Mouse (Mus musculus): ENCODE results near the gene Ccdc103. TPM values are rescaled to one million over a fixed set of nuclear protein-coding genes. Genes with fewer than 3 reads are reported as not detected.

The Ccdc103 gene
- not detected for polyA plus RNA-seq (2017; shearing (Covaris generic))

DNA sequence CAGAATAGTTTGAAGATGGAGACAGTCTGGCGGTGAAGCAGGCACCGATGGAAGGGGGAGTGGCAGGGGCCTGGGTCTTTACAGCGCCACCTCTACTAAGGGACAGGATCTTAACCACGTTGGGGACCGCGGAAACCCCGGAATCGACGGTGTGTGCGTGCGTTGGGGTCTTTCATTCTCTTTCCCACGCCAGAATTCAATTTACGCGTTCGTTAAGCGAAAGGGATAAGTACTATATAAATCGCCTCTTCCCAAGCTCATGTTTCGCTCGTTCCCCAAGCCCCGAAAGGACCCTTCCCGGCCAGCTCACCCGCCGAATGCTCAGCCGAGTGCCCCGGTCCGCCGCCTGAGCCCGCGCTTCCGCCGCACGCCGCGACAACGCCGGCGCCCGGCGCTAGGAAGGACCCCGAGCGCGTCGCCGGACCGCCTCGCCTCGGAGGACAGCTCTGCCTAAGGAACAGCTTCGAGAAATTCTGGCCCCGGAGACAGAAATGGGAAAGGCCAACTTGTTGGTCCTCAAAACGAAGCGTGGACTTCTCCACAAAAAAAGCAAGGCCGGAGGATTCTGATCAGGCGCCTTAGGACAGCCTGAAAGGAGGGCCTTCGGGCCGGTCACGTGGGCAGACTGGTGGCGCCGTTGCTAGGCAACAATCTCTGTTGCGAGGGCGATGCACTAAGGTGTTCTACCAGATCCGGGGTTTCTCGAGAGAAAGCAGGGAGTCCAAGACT is at the start of gene Ccdc103, which contains the start of gene Eftud2:
Gene Ccdc103, plus strand, starts transcription at position 620 of the 729 bp plus-strand sequence.
Gene Eftud2, minus strand, starts transcription at position 401 of the 729 bp plus-strand sequence.

DNA sequence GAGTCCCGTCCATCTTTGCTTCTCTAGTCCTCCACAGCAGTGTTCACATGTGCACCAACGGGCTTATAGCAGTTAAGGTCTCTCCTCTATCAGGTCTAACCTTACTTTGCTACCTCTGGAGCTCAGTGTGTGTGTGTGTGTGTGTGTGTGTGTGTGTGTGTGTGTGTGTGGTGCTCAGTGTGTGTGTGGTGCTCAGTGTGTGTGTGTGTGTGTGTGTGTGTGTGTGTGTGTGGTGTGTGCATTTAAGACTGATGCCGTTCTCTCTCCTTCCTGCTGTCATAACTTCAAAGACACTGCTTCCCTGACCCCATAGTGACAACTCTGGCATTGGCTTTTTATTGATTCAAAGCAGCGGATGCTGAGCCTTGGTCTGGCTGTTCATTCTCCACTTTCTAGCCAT is 45.5 kb upstream of the Ccdc103 start, which contains the start of gene Higd1b:
Gene Higd1b, plus strand, starts transcription at position 301 of the 400 bp plus-strand sequence.

DNA sequence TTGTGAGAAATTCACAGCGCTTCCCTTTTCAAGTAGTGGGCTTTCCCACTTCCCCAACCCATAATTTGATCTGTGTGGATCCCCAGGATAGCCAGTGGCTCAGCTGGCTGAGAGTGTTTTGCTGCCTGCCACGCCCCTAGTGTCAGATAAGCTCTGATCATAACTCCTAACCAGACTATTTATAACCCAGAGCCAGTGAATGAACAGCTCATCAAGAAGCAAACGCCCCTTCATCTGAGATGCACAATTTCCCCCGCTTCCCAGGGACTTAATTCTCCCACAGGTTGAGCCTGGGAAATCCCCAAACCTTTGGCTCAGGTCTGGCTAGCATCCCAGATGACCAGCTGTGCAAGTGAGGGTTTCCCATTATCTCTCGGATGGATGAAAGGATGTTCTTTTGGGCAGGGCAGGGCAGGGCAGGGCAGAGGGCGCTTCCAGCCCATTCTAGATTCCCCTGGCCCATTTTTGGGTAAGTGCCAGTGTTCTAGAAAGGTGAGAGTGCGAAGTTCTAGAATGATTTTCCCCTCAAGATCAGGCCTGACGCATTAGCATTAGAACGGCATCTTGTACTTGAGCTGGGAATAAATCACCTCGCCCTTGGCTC is 3.7 kb downstream of the Ccdc103 start, which contains the start of gene Fam187a:
Gene Fam187a, plus strand, starts transcription at position 554 of the 604 bp plus-strand sequence.

DNA sequence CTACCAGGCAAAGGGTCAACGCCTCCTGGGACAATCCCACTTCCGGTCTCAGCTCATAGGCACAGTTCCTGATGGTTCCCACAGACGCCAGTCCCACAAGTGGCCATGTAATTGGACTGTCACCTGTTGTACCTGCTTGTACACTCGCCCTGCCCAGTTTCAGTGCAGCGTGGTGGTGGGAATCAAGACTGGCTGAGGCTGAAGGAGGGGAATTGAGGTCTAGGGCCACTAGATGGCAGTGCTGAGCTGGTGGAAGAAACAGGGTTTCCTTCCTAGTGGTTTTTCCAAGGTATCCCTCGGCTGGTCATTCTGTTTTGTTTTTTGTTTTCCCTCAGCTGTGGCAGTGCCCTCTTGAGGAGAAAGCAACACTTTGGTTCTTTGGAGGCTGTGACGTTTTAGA is 19.8 kb downstream of the Ccdc103 start, which contains the start of gene Gfap:
Gene Gfap, minus strand, starts transcription at position 150 of the 400 bp plus-strand sequence.

DNA sequence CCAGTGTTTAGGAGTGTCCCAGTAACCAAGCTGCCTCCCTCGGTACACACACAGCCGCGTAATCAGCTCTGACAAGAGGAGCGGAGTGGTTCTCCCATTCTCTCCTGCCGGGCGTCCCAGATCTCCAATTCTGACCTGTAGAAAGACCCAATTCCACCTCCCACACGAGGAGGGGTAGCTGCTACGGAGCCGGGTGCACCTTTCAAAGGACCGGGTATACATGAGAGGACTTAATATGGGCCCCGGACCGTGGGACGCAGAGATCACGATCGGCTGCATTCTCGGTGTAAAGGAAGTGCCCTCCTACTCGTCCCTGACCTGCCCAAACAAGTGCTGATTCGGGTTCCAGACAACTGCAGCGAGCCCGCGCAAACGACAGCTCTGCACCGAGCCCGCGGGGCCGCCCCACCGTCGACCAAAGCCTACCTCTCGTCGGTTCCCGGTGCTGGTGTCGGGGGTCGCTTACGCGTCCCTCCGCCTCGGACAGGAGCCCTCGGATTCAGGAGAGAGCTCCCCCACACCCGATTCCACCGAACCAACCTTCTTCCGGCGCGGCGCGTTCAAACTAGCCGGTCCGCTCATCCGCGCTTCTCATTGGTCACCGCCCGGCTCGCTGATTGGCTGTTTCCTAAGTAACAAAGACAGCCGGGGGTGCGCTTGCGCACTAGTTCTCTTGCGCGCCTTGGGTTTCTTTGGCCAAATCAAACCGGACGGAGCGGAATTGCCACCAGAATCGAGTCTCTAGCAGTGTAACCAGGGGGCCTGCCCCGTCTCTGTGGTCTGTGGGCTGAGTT is 43.8 kb downstream of the Ccdc103 start, which contains the start of gene Kif18b:
Gene Kif18b, minus strand, starts transcription at position 568 of the 794 bp plus-strand sequence.

Other genes starting within 250 kb of the Ccdc103 start
- not detected for gene Meioc, start 217.5 kb upstream of the Ccdc103 start, polyA plus RNA-seq (2017; shearing (Covaris generic))
- gene Ccdc43, start 183.4 kb upstream of the Ccdc103 start, polyA plus RNA-seq (2017; shearing (Covaris generic)): 36.0 TPM
- not detected for gene Adam11, start 119.8 kb upstream of the Ccdc103 start, polyA plus RNA-seq (2017; shearing (Covaris generic))
- gene Gjc1, start 61.5 kb upstream of the Ccdc103 start, polyA plus RNA-seq (2017; shearing (Covaris generic)): not detected
- not detected for gene Higd1b, start 45.4 kb upstream of the Ccdc103 start, polyA plus RNA-seq (2017; shearing (Covaris generic))
- gene Eftud2, start 219 bp upstream of the Ccdc103 start, polyA plus RNA-seq (2017; shearing (Covaris generic)): 124 TPM
- gene Fam187a, start 4.0 kb downstream of the Ccdc103 start, polyA plus RNA-seq (2017; shearing (Covaris generic)): not detected
- gene Gfap, start 19.7 kb downstream of the Ccdc103 start, polyA plus RNA-seq (2017; shearing (Covaris generic)): not detected
- gene Kif18b, start 43.9 kb downstream of the Ccdc103 start, polyA plus RNA-seq (2017; shearing (Covaris generic)): 0.10 TPM
- not detected for gene C1ql1, start 65.5 kb downstream of the Ccdc103 start, polyA plus RNA-seq (2017; shearing (Covaris generic))
- gene Nmt1, start 147.0 kb downstream of the Ccdc103 start, polyA plus RNA-seq (2017; shearing (Covaris generic)): 76.8 TPM
- 10.3 TPM for gene Dcakd, start 147.1 kb downstream of the Ccdc103 start, polyA plus RNA-seq (2017; shearing (Covaris generic))
- not detected for gene Plcd3, start 220.5 kb downstream of the Ccdc103 start, polyA plus RNA-seq (2017; shearing (Covaris generic))
- gene Acbd4, start 220.5 kb downstream of the Ccdc103 start, polyA plus RNA-seq (2017; shearing (Covaris generic)): 33.6 TPM
- gene Hexim1, start 235.0 kb downstream of the Ccdc103 start, polyA plus RNA-seq (2017; shearing (Covaris generic)): 8.1 TPM